Mouse (Mus musculus): ENCODE results near the gene Aars2.

- TF ChIP-seq CTCF (IDR thresholded peaks at IDR 0.05; ENCODE audit: insufficient read depth, low read depth, low read length) (no peak), POLR2A (IDR thresholded peaks at IDR 0.05; ENCODE audit: insufficient read depth, low read depth, low read length) (no peak)
These were observed 40.3 kb downstream of the Aars2 start for GRCm38 (mm10) chr17:45546941-45547340.
